Mouse (Mus musculus): ENCODE data around the gene Phlda3. TPM values are rescaled to one million over a fixed set of nuclear protein-coding genes. Genes with fewer than 3 reads are reported as not detected.

Phlda3 gene
- polyA plus RNA-seq, 1 experiment from 2014 or later: 62.8 TPM

GRCm38 (mm10) chr1:135731897-135732684 lies 33.8 kb upstream of the Phlda3 start:
- peak; percentile 86 for ATAC-seq (ENCODE audit: low FRiP score, low read depth)
- no peaks in the 10 kb centered on the region for H3K36me3 ChIP-seq
- peaks cover 77% of the 10 kb centered on the region for H3K4me1 ChIP-seq
- peak overlapping the region; percentile 87 for H3K4me2 ChIP-seq (replicated peaks)
- H3K9ac ChIP-seq: peak overlapping the region; percentile 54
- no peaks in the 10 kb centered on the region for H3K9me3 ChIP-seq
- WGBS: 11% methylated on average over 11 of the region's 11 CpGs
- H3K27ac ChIP-seq: peak overlapping the region; percentile 94
- H3K27me3 ChIP-seq: no peaks in the 10 kb centered on the region
- H3K4me3 ChIP-seq: peak overlapping the region; percentile 7; the same call in 1 of the 2 replicates

- H3K4me3 ChIP-seq: no peak overlapping the region
- H3K4me1 ChIP-seq: peaks cover 81% of the 10 kb centered on the region
- no peaks in the 10 kb centered on the region for H3K27me3 ChIP-seq
- H3K4me2 ChIP-seq (replicated peaks): peak overlapping the region; percentile 14; the same call in 1 of the 2 replicates
- no peaks in the 10 kb centered on the region for H3K9me3 ChIP-seq
- H3K36me3 ChIP-seq: 0 out of 2 replicates have a peak, but pooled peaks cover 2% of the 10 kb centered on the region
- no peak overlapping the region for H3K9ac ChIP-seq
- H3K27ac ChIP-seq: no peak overlapping the region
- no peak for ATAC-seq (ENCODE audit: low FRiP score, low read depth)
- WGBS: 49% methylated on average over 5 of the region's 7 CpGs
These were observed 31.5 kb upstream of the Phlda3 start for GRCm38 (mm10) chr1:135734225-135734937.

- Histone ChIP-seq H3K4me3 (no peak overlapping the region), H3K9ac (no peak overlapping the region), H3K27me3 (no peaks in the 10 kb centered on the region), H3K9me3 (no peaks in the 10 kb centered on the region), H3K36me3 (peaks cover 10% of the 10 kb centered on the region), H3K4me2 (replicated peaks) (no peak overlapping the region), H3K4me1 (peaks cover 76% of the 10 kb centered on the region), H3K27ac (no peak overlapping the region)
- 40% methylated on average over 6 of the region's 6 CpGs for WGBS
- no peak for ATAC-seq (ENCODE audit: low FRiP score, low read depth)
These were observed 30.5 kb upstream of the Phlda3 start for GRCm38 (mm10) chr1:135735460-135735859.

- Histone ChIP-seq H3K9ac (no peak overlapping the region), H3K4me1 (peaks cover 9% of the 10 kb centered on the region), H3K4me3 (no peak overlapping the region), H3K36me3 (peaks cover 50% of the 10 kb centered on the region), H3K27ac (no peak overlapping the region), H3K9me3 (no peaks in the 10 kb centered on the region), H3K4me2 (replicated peaks) (no peak overlapping the region), H3K27me3 (no peaks in the 10 kb centered on the region)
- ATAC-seq (ENCODE audit: low FRiP score, low read depth): no peak
- 84% methylated on average over 7 of the region's 7 CpGs for WGBS
These were observed 20.9 kb upstream of the Phlda3 start for GRCm38 (mm10) chr1:135744987-135745386.

GRCm38 (mm10) chr1:135746248-135746647 lies 19.7 kb upstream of the Phlda3 start:
- H3K9ac ChIP-seq: no peak overlapping the region
- ATAC-seq (ENCODE audit: low FRiP score, low read depth): no peak
- no peak overlapping the region for H3K27ac ChIP-seq
- peaks cover 59% of the 10 kb centered on the region for H3K36me3 ChIP-seq
- peaks cover 2% of the 10 kb centered on the region for H3K4me1 ChIP-seq
- H3K9me3 ChIP-seq: no peaks in the 10 kb centered on the region
- WGBS: 77% methylated on average over 4 of the region's 4 CpGs
- H3K27me3 ChIP-seq: no peaks in the 10 kb centered on the region
- H3K4me3 ChIP-seq: no peak overlapping the region
- no peak overlapping the region for H3K4me2 ChIP-seq (replicated peaks)

GRCm38 (mm10) chr1:135752737-135753348 lies 13.1 kb upstream of the Phlda3 start:
- no peaks in the 10 kb centered on the region for H3K27me3 ChIP-seq
- no peak overlapping the region for H3K4me3 ChIP-seq
- ATAC-seq (ENCODE audit: low FRiP score, low read depth): peak; percentile 97
- H3K36me3 ChIP-seq: peaks cover 43% of the 10 kb centered on the region
- no peak overlapping the region for H3K9ac ChIP-seq
- H3K27ac ChIP-seq: peak overlapping the region; percentile 28; the same call in 1 of the 2 replicates
- WGBS: 12% methylated on average over 10 of the region's 10 CpGs
- H3K9me3 ChIP-seq: no peaks in the 10 kb centered on the region
- peaks cover 10% of the 10 kb centered on the region for H3K4me1 ChIP-seq
- H3K4me2 ChIP-seq (replicated peaks): no peak overlapping the region

- no peak for ATAC-seq (ENCODE audit: low FRiP score, low read depth)
These were observed 10.6 kb upstream of the Phlda3 start for GRCm38 (mm10) chr1:135755287-135755686.

GRCm38 (mm10) chr1:135755913-135756312 lies 10.0 kb upstream of the Phlda3 start:
- Histone ChIP-seq H3K27ac (no peak overlapping the region), H3K9ac (no peak overlapping the region), H3K4me3 (no peak overlapping the region), H3K36me3 (peaks cover 12% of the 10 kb centered on the region), H3K4me2 (replicated peaks) (no peak overlapping the region), H3K9me3 (no peaks in the 10 kb centered on the region), H3K4me1 (peaks cover 12% of the 10 kb centered on the region), H3K27me3 (no peaks in the 10 kb centered on the region)
- ATAC-seq (ENCODE audit: low FRiP score, low read depth): no peak
- WGBS: 80% methylated on average over 3 of the region's 3 CpGs

More at GRCm38 (mm10) chr1:135755287-135755686, 10.6 kb upstream of the Phlda3 start:
- Histone ChIP-seq H3K4me2 (replicated peaks) (no peak overlapping the region), H3K36me3 (peaks cover 18% of the 10 kb centered on the region), H3K27ac (no peak overlapping the region), H3K9ac (no peak overlapping the region), H3K9me3 (no peaks in the 10 kb centered on the region), H3K4me1 (peaks cover 10% of the 10 kb centered on the region), H3K4me3 (no peak overlapping the region), H3K27me3 (no peaks in the 10 kb centered on the region)
- 37% methylated on average over 9 of the region's 9 CpGs for WGBS

GRCm38 (mm10) chr1:135757287-135757686 lies 8.6 kb upstream of the Phlda3 start:
- ATAC-seq (ENCODE audit: low FRiP score, low read depth): no peak
- no peak overlapping the region for H3K4me2 ChIP-seq (replicated peaks)
- 70% methylated on average over 8 of the region's 8 CpGs for WGBS
- H3K9me3 ChIP-seq: no peaks in the 10 kb centered on the region
- no peaks in the 10 kb centered on the region for H3K27me3 ChIP-seq
- no peak overlapping the region for H3K27ac ChIP-seq
- no peak overlapping the region for H3K4me3 ChIP-seq
- H3K9ac ChIP-seq: no peak overlapping the region
- no peaks in the 10 kb centered on the region for H3K36me3 ChIP-seq
- H3K4me1 ChIP-seq: peaks cover 16% of the 10 kb centered on the region

GRCm38 (mm10) chr1:135759685-135760084 lies 6.2 kb upstream of the Phlda3 start:
- Histone ChIP-seq H3K9me3 (no peaks in the 10 kb centered on the region), H3K27ac (no peak overlapping the region), H3K27me3 (no peaks in the 10 kb centered on the region), H3K4me1 (peaks cover 25% of the 10 kb centered on the region), H3K4me3 (no peak overlapping the region), H3K9ac (no peak overlapping the region), H3K36me3 (no peaks in the 10 kb centered on the region), H3K4me2 (replicated peaks) (no peak overlapping the region)
- ATAC-seq (ENCODE audit: low FRiP score, low read depth): no peak
- WGBS: 45% methylated on average over 4 of the region's 4 CpGs

GRCm38 (mm10) chr1:135760216-135760615 lies 5.7 kb upstream of the Phlda3 start:
- WGBS: 58% methylated on average over 8 of the region's 8 CpGs
- Histone ChIP-seq H3K27ac (no peak overlapping the region), H3K4me2 (replicated peaks) (no peak overlapping the region)

GRCm38 (mm10) chr1:135761728-135762127 lies 4.2 kb upstream of the Phlda3 start:
- Histone ChIP-seq H3K36me3 (no peaks in the 10 kb centered on the region), H3K4me2 (replicated peaks) (no peak overlapping the region), H3K4me1 (peaks cover 29% of the 10 kb centered on the region), H3K4me3 (no peak overlapping the region), H3K9ac (no peak overlapping the region), H3K27me3 (no peaks in the 10 kb centered on the region), H3K9me3 (no peaks in the 10 kb centered on the region), H3K27ac (no peak overlapping the region)
- no peak for ATAC-seq (ENCODE audit: low FRiP score, low read depth)
- 88% methylated on average over 5 of the region's 5 CpGs for WGBS

More at GRCm38 (mm10) chr1:135760216-135760615, 5.7 kb upstream of the Phlda3 start:
- no peak for ATAC-seq (ENCODE audit: low FRiP score, low read depth)
- H3K4me1 ChIP-seq: peaks cover 21% of the 10 kb centered on the region
- H3K36me3 ChIP-seq: no peaks in the 10 kb centered on the region
- no peak overlapping the region for H3K4me3 ChIP-seq
- H3K9me3 ChIP-seq: no peaks in the 10 kb centered on the region
- no peak overlapping the region for H3K9ac ChIP-seq
- no peaks in the 10 kb centered on the region for H3K27me3 ChIP-seq
